Mouse (Mus musculus) midbrain, embryonic 12.5 days (tissue): ENCODE measurements around the gene Syne3. TPM values are rescaled to one million over a fixed set of nuclear protein-coding genes. Genes with fewer than 3 reads are reported as not detected.

Source experiments
- ATAC-seq: fragments of 200-750 bp; cut with Nextera tagmentation; 2 replicates; pipeline ENCODE4 v1.8.0; 2017; ENCODE audit warnings: low read depth, moderate TSS enrichment, moderate library complexity; ENCODE audit not compliant: low FRiP score
- H3K27ac ChIP-seq: fragments of 300-500 bp; sonication (generic); replicated peaks from 2 replicates; pipeline ENCODE4 v1.5.1; 2016; ENCODE audit warnings: mild to moderate bottlenecking
- H3K27me3 ChIP-seq: fragments of 300-500 bp; sonication (generic); 2 replicates; pipeline ENCODE4 v1.6.1; 2016; ENCODE audit warnings: mild to moderate bottlenecking
- H3K36me3 ChIP-seq: fragments of 300-500 bp; sonication (generic); 2 replicates; pipeline ENCODE4 v1.6.1; 2016
- H3K4me1 ChIP-seq: fragments of 300-500 bp; sonication (generic); 2 replicates; pipeline ENCODE4 v1.6.1; 2016
- H3K4me2 ChIP-seq: fragments of 300-500 bp; sonication (generic); replicated peaks from 2 replicates; pipeline ENCODE4 v1.6.1; 2016; ENCODE audit warnings: mild to moderate bottlenecking, moderate library complexity
- H3K4me3 ChIP-seq: fragments of 300-500 bp; sonication (generic); 2 replicates; pipeline ENCODE4 v1.5.1; 2016; ENCODE audit warnings: mild to moderate bottlenecking
- H3K9ac ChIP-seq: fragments of 300-500 bp; sonication (generic); replicated peaks from 2 replicates; pipeline ENCODE4 v1.6.1; 2016; ENCODE audit warnings: mild to moderate bottlenecking, moderate library complexity
- H3K9me3 ChIP-seq: fragments of 300-500 bp; sonication (generic); 2 replicates; pipeline ENCODE4 v1.6.1; 2016; ENCODE audit warnings: mild to moderate bottlenecking
- WGBS: fragments of 180-500 bp; shearing (Covaris S2); methylation state at CpG from one replicate; pipeline ENCODE4 v1.1.7; 2016; 5-methylcytosine and 5-hydroxymethylcytosine counted together
- polyA plus RNA-seq: library from polyadenylated mRNA; unstranded; fragments of >200 nt; fragmentation: Nextera tagmentation; extraction: Ambion mirVana; gene quantifications from 2 replicates; pipeline ENCODE4 v1.2.1, GENCODE M21; 2016

Gene Syne3
- polyA plus RNA-seq, 1 experiment from 2014 or later, result 0.18 TPM

- Histone ChIP-seq H3K9me3 (no peaks in the 10 kb centered on the region), H3K36me3 (no peaks in the 10 kb centered on the region), H3K4me3 (no peak overlapping the region), H3K9ac (no peak overlapping the region), H3K27ac (no peak overlapping the region), H3K4me2 (no peak overlapping the region), H3K27me3 (peaks cover 48% of the 10 kb centered on the region), H3K4me1 (peaks cover 20% of the 10 kb centered on the region)
- WGBS, result 87% methylated on average over 22 of the region's 22 CpGs
- no peak for ATAC-seq
Measured at GRCm38 (mm10) chr12:105004956-105005714, 4.5 kb downstream of the Syne3 start.

- Histone ChIP-seq H3K9me3 (no peaks in the 10 kb centered on the region), H3K9ac (no peak overlapping the region), H3K36me3 (no peaks in the 10 kb centered on the region), H3K4me3 (no peak overlapping the region), H3K4me1 (peaks cover 7% of the 10 kb centered on the region), H3K4me2 (no peak overlapping the region), H3K27ac (no peak overlapping the region), H3K27me3 (peaks cover 36% of the 10 kb centered on the region)
- no peak for ATAC-seq
- WGBS, result 90% methylated on average over 3 of the region's 3 CpGs
Measured at GRCm38 (mm10) chr12:105003715-105004114, 5.9 kb downstream of the Syne3 start.

DNA sequence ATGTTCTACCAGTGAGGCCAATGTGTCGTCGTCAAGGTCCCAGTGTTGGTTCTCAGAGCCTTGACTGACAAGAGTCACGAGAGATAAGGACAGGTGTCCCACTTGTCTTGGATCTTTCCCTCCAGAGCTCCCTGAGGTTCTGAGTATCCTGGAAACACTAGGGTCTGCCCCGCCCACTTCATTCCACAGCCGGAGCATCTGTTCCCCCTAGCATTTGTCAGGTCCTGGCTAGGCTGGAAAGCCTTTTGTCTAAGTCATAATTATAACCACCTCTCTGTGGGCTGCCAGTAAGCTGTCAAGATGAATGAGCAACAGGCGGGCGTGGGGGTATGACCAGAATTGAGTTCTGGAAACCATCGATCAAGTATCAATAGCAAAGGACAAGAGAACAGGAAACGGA, 6.5 kb downstream of the Syne3 start:
- no peak overlapping the region for H3K9ac ChIP-seq
- 58% methylated on average over 9 of the region's 9 CpGs for WGBS
- no peak overlapping the region for H3K4me3 ChIP-seq
- no peaks in the 10 kb centered on the region for H3K9me3 ChIP-seq
- 0 out of 2 replicates have a peak, but pooled peaks cover 6% of the 10 kb centered on the region for H3K4me1 ChIP-seq
- no peak for ATAC-seq
- no peaks in the 10 kb centered on the region for H3K36me3 ChIP-seq
- no peak overlapping the region for H3K4me2 ChIP-seq
- peaks cover 31% of the 10 kb centered on the region for H3K27me3 ChIP-seq
- H3K27ac ChIP-seq, result no peak overlapping the region

GRCm38 (mm10) chr12:105002340-105003132, 7.1 kb downstream of the Syne3 start:
- Histone ChIP-seq H3K4me3 (no peak overlapping the region), H3K36me3 (no peaks in the 10 kb centered on the region), H3K9me3 (no peaks in the 10 kb centered on the region), H3K9ac (no peak overlapping the region), H3K27me3 (peaks cover 25% of the 10 kb centered on the region), H3K4me2 (no peak overlapping the region), H3K27ac (no peak overlapping the region), H3K4me1 (0 out of 2 replicates have a peak, but pooled peaks cover 6% of the 10 kb centered on the region)
- peak; percentile 34; the same call in 1 of the 2 replicates for ATAC-seq
- 68% methylated on average over 10 of the region's 10 CpGs for WGBS

GRCm38 (mm10) chr12:105001317-105001716, 8.3 kb downstream of the Syne3 start:
- no peaks in the 10 kb centered on the region for H3K36me3 ChIP-seq
- H3K4me2 ChIP-seq, result no peak overlapping the region
- ATAC-seq, result no peak
- H3K27me3 ChIP-seq, result peaks cover 14% of the 10 kb centered on the region; the same call in 1 of the 2 replicates
- H3K9ac ChIP-seq, result no peak overlapping the region
- 85% methylated on average over 9 of the region's 9 CpGs for WGBS
- H3K4me3 ChIP-seq, result no peak overlapping the region
- no peak overlapping the region for H3K27ac ChIP-seq
- H3K4me1 ChIP-seq, result 0 out of 2 replicates have a peak, but pooled peaks cover 6% of the 10 kb centered on the region
- H3K9me3 ChIP-seq, result no peaks in the 10 kb centered on the region

- H3K27ac ChIP-seq, result no peak overlapping the region
- H3K4me1 ChIP-seq, result 0 out of 2 replicates have a peak, but pooled peaks cover 6% of the 10 kb centered on the region
- H3K4me3 ChIP-seq, result no peak overlapping the region
- peaks cover 14% of the 10 kb centered on the region; the same call in 1 of the 2 replicates for H3K27me3 ChIP-seq
- no peak overlapping the region for H3K9ac ChIP-seq
- no peaks in the 10 kb centered on the region for H3K36me3 ChIP-seq
- WGBS, result 85% methylated on average over 9 of the region's 9 CpGs
- ATAC-seq, result no peak
- no peaks in the 10 kb centered on the region for H3K9me3 ChIP-seq
- H3K4me2 ChIP-seq, result no peak overlapping the region
Measured at GRCm38 (mm10) chr12:105000487-105001283, 8.9 kb downstream of the Syne3 start.

- no peaks in the 10 kb centered on the region for H3K36me3 ChIP-seq
- no peak overlapping the region for H3K4me3 ChIP-seq
- H3K27ac ChIP-seq, result no peak overlapping the region
- H3K9me3 ChIP-seq, result no peaks in the 10 kb centered on the region
- 60% methylated on average over 8 of the region's 8 CpGs for WGBS
- H3K9ac ChIP-seq, result no peak overlapping the region
- 0 out of 2 replicates have a peak, but pooled peaks cover 6% of the 10 kb centered on the region for H3K4me1 ChIP-seq
- ATAC-seq, result no peak
- H3K27me3 ChIP-seq, result peaks cover 5% of the 10 kb centered on the region; the same call in 1 of the 2 replicates
- H3K4me2 ChIP-seq, result no peak overlapping the region
Measured at GRCm38 (mm10) chr12:104999171-104999570, 10.4 kb downstream of the Syne3 start.

DNA sequence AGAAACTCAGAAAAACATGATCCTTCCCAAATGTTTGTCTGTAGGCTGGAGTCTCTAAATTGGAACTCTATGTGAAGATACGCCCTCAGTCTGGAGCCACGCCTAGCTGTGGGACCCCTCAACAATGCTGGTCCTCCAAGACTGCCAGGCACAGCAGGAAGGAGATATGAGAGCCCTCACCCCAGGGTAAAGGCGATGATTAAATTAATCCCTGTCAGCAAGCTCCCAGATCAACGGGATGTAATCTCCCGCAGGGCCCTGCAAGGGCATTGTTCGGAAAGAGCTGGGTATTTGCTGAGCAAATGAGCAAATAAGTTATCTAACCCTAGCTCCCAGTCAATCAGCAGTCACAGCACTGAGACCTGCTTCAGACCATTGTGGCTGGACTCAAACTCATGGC, 11.1 kb downstream of the Syne3 start:
- Histone ChIP-seq H3K9ac (no peak overlapping the region), H3K4me3 (no peak overlapping the region), H3K9me3 (no peaks in the 10 kb centered on the region), H3K4me2 (no peak overlapping the region), H3K4me1 (0 out of 2 replicates have a peak, but pooled peaks cover 6% of the 10 kb centered on the region), H3K27me3 (peaks cover 5% of the 10 kb centered on the region; the same call in 1 of the 2 replicates), H3K27ac (no peak overlapping the region), H3K36me3 (no peaks in the 10 kb centered on the region)
- WGBS, result 39% methylated on average over 6 of the region's 6 CpGs
- no peak for ATAC-seq

DNA sequence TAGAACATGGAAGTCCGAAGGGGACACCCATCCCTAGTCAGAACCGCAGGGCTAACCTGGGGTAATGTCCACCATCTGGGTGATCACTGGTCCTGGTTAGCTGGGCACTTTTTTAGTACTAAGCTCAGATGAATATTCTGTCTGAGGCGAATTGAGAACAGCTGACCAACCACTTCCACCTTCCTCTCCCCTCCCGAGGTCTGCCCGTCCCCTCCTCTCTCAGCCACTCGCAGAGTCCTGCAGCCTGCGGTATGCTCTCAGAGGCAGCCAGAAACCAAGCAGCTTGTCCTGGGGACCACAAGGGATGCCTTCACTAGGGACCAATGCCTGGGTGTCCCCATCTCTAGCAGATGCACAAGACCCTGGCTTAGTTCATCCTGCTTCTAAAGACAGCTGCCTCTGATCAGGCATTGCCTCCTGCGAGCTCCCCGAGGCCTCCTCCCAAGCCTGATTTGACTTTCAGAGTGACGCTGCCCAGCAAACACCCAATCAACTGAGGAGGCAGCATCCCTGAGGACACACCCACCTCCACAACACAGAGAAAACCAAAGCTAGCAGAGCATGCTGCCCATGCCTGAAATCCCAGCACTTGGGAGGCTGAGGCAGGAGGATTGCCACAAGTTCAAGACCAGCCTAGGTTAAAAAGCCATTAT, 11.8 kb downstream of the Syne3 start:
- no peak overlapping the region for H3K4me3 ChIP-seq
- no peak overlapping the region for H3K9ac ChIP-seq
- WGBS, result 85% methylated on average over 10 of the region's 10 CpGs
- H3K4me2 ChIP-seq, result no peak overlapping the region
- 0 out of 2 replicates have a peak, but pooled peaks cover 2% of the 10 kb centered on the region for H3K4me1 ChIP-seq
- H3K36me3 ChIP-seq, result no peaks in the 10 kb centered on the region
- no peak for ATAC-seq
- no peaks in the 10 kb centered on the region for H3K9me3 ChIP-seq
- H3K27ac ChIP-seq, result no peak overlapping the region
- H3K27me3 ChIP-seq, result peaks cover 5% of the 10 kb centered on the region; the same call in 1 of the 2 replicates

- Histone ChIP-seq H3K27ac (no peak overlapping the region), H3K4me3 (no peak overlapping the region), H3K9me3 (no peaks in the 10 kb centered on the region), H3K4me1 (0 out of 2 replicates have a peak, but pooled peaks cover 2% of the 10 kb centered on the region), H3K4me2 (no peak overlapping the region), H3K9ac (no peak overlapping the region), H3K27me3 (peaks cover 5% of the 10 kb centered on the region; the same call in 1 of the 2 replicates), H3K36me3 (no peaks in the 10 kb centered on the region)
- WGBS, result 80% methylated on average over 10 of the region's 10 CpGs
- no peak for ATAC-seq
Measured at GRCm38 (mm10) chr12:104997159-104997558, 12.4 kb downstream of the Syne3 start.
